Mouse (Mus musculus) hindbrain, embryonic 15.5 days (tissue): Measurements from ENCODE around the gene Arntl2. TPM values are rescaled to one million over a fixed set of nuclear protein-coding genes. Genes with fewer than 3 reads are reported as not detected.

Source experiments
- ATAC-seq: fragments of 200-750 bp; cut with Nextera tagmentation; 2 replicates; pipeline ENCODE4 v1.8.0; 2017; ENCODE audit warnings: low read depth, moderate number of reproducible peaks, moderate TSS enrichment; ENCODE audit not compliant: low FRiP score
- H3K27ac ChIP-seq: fragments of 300-500 bp; sonication (generic); replicated peaks from 2 replicates; pipeline ENCODE4 v1.5.1; 2015; ENCODE audit warnings: mild to moderate bottlenecking, inconsistent platforms
- H3K27me3 ChIP-seq: fragments of 300-500 bp; sonication (generic); 2 replicates; pipeline ENCODE4 v1.6.1; 2015; ENCODE audit warnings: control low read depth, inconsistent platforms
- H3K36me3 ChIP-seq: fragments of 300-500 bp; sonication (generic); 2 replicates; pipeline ENCODE4 v1.6.1; 2015; ENCODE audit warnings: control low read depth, inconsistent platforms
- H3K4me1 ChIP-seq: fragments of 300-500 bp; sonication (generic); replicated peaks from 2 replicates; pipeline ENCODE4 v1.6.1; 2015; ENCODE audit warnings: control low read depth, inconsistent platforms
- H3K4me2 ChIP-seq: fragments of 300-500 bp; sonication (generic); 2 replicates; pipeline ENCODE4 v1.6.1; 2015; ENCODE audit warnings: moderate library complexity, mild to moderate bottlenecking, inconsistent platforms
- H3K4me3 ChIP-seq: fragments of 300-500 bp; sonication (generic); 2 replicates; pipeline ENCODE4 v1.5.1; 2015; ENCODE audit warnings: mild to moderate bottlenecking, inconsistent platforms
- H3K9ac ChIP-seq: fragments of 300-500 bp; sonication (generic); 2 replicates; pipeline ENCODE4 v1.6.1; 2015; ENCODE audit warnings: inconsistent platforms
- H3K9me3 ChIP-seq: fragments of 300-500 bp; sonication (generic); 2 replicates; pipeline ENCODE4 v1.6.1; 2016; ENCODE audit warnings: control low read depth, inconsistent platforms
- WGBS: fragments of 180-500 bp; shearing (Covaris S2); methylation state at CpG from one replicate; pipeline ENCODE4 v1.1.7; 2015; 5-methylcytosine and 5-hydroxymethylcytosine counted together
- polyA plus RNA-seq: library from polyadenylated mRNA; unstranded; fragments of >200 nt; fragmentation: Nextera tagmentation; extraction: Ambion mirVana; gene quantifications from 2 replicates; pipeline ENCODE4 v1.2.1, GENCODE M21; 2015

Gene Arntl2
- polyA plus RNA-seq, 1 experiment from 2014 or later = 4.4 TPM

DNA sequence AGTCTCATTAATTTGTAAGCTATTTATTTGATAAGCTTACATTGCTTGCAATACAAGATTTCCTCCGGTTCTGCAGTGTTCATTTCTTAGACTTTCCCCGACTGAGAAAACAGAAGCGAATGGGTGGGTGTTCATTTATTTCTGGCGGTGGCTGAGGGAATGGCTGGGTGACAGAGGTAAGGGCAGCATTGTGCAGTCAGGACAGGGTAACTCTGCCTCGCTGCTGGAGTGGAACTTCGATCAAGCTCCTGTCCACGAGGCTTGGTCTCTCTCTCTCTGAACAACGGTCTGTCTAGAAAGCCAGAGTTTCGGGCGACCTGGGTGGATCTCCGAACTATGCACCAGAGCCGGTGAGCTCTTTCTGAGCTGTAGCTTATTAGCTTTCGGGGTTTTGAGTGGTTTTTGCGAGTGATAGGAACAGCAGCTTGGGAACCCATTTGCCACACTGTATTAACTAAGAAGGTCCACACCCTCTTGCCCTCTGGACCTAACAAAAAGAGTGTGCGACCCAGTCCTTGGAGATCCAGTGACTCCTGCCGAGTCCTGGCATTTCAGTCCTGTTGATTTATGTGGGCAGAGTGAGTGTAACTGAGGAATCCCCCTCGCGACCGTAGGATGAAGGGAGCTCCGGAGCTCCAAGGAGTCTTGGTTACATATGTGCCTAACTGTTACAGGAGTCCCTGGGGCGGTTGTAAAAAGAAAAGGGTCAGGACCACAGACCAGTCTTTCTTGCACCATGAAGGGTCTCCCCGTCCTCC lies 510 bp upstream of the Arntl2 start:
- no peak overlapping the region for H3K27ac ChIP-seq
- ATAC-seq = peak; percentile 74
- WGBS = 16% methylated on average over 22 of the region's 22 CpGs
- H3K4me1 ChIP-seq = peaks cover 7% of the 10 kb centered on the region
- no peaks in the 10 kb centered on the region for H3K9me3 ChIP-seq
- H3K36me3 ChIP-seq = no peaks in the 10 kb centered on the region
- H3K9ac ChIP-seq = peak overlapping the region; percentile 54
- H3K27me3 ChIP-seq = peaks cover 9% of the 10 kb centered on the region; the same call in 1 of the 2 replicates
- H3K4me3 ChIP-seq = peak overlapping the region; percentile 59
- peak overlapping the region; percentile 92 for H3K4me2 ChIP-seq

DNA sequence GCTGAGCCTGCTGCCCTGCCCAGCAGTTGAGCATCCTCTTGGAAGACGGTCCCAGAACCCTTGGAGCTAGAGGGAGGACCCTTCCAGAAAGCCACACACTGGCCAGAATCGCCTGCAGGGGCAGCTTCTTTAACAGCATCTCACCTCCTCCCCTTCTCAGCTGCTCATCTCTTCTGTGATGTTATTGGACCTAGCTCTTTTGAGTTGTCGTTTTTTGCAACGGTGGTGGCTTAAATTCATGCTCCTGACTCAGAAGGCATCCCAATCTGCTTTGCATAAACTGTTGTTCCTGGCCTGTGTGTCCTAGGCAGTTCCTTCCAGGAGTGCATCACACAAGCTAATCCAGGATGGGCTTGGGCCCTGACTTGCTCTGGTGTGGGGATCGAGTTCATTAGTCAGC lies 1.6 kb downstream of the Arntl2 start:
- H3K9me3 ChIP-seq = no peaks in the 10 kb centered on the region
- no peak for ATAC-seq
- no peak overlapping the region for H3K9ac ChIP-seq
- no peak overlapping the region for H3K4me2 ChIP-seq
- H3K27me3 ChIP-seq = peaks cover 9% of the 10 kb centered on the region; the same call in 1 of the 2 replicates
- H3K27ac ChIP-seq = no peak overlapping the region
- WGBS = 62% methylated on average over 5 of the region's 5 CpGs
- H3K36me3 ChIP-seq = no peaks in the 10 kb centered on the region
- H3K4me3 ChIP-seq = no peak overlapping the region
- H3K4me1 ChIP-seq = peaks cover 7% of the 10 kb centered on the region

DNA sequence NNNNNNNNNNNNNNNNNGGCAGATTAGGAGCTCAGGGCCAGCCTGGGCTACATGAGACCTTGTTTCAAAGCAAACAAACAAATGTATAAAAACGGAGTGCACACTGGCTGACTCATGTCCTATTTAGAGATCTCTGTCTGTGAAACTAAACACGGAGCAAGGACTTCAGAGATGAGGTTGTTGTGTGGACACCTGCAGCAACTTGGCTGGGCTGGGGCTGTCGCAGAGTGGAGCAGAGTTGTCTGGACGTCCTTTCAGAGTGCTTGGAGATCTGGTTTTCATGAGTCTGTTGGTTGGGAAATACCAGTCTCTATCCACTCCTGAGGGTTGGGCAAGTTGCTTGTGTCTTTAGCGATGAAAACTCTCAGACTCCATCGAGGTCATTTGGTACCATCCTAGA lies 14.1 kb downstream of the Arntl2 start:
- H3K9ac ChIP-seq = no peak overlapping the region
- 91% methylated on average over 6 of the region's 6 CpGs for WGBS
- no peaks in the 10 kb centered on the region for H3K36me3 ChIP-seq
- no peak for ATAC-seq
- no peak overlapping the region for H3K4me3 ChIP-seq
- H3K27ac ChIP-seq = no peak overlapping the region
- no peaks in the 10 kb centered on the region for H3K27me3 ChIP-seq
- no peaks in the 10 kb centered on the region for H3K4me1 ChIP-seq
- no peak overlapping the region for H3K4me2 ChIP-seq
- no peaks in the 10 kb centered on the region for H3K9me3 ChIP-seq

DNA sequence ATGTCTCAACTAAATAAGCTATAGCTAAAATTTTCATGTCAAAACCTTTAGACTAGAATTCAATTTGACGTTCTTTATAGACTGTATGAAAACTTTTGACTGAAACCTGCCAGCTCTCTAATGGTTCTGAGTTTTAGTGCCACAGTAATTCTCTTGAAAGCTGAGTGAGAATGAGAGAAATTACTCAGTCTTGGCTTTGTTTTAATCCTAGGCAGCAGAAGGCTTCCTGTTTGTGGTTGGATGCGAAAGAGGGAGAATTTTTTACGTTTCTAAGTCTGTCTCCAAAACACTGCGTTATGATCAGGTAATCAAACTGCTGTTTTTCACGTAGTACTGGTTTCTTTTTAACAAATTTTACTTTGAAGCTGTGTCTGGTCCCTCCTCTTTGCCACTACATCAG lies 17.2 kb downstream of the Arntl2 start:
- Histone ChIP-seq H3K4me2 (no peak overlapping the region), H3K4me1 (no peaks in the 10 kb centered on the region), H3K27ac (no peak overlapping the region), H3K27me3 (no peaks in the 10 kb centered on the region), H3K9ac (no peak overlapping the region), H3K4me3 (no peak overlapping the region), H3K9me3 (no peaks in the 10 kb centered on the region), H3K36me3 (no peaks in the 10 kb centered on the region)
- no peak for ATAC-seq
- 89% methylated on average over 5 of the region's 5 CpGs for WGBS

DNA sequence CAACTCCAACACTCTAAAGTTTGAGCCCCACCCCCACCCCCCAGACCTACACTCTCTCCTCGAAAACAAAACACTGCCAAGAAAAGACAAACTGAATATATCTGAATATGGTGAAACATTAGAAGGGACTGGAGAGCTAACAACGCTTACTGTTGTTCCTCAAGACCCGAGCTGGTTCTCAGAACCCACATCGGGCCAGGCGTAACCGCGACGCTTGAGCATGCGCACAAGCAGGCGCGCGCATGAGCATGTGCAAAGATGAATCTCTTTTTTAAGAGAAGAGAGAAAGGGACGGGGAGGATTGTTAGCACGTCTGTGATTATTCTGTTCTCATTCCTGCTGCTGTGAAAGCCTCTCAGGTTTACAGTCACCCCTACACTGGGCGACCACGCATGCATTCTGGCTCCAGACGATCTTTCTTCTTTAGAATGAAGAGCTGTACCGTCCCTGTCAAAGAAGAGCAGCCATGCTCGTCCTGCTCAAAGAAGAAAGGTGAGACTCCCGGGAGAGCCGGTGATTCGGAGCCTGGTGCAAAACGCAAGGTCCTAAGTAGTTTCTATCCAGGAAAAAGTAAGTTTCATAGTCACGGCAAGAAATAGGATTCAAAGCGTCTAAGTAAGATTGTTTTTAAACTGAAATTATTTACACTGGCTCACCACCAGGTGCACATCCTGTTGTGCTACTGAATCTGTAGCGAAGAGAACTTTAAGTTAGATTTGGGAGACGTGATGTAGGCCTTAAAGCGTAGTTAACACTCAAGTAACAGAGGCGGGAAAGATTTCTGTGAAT lies 24.5 kb downstream of the Arntl2 start:
- no peak overlapping the region for H3K27ac ChIP-seq
- H3K9ac ChIP-seq = no peak overlapping the region
- H3K4me3 ChIP-seq = no peak overlapping the region
- H3K9me3 ChIP-seq = no peaks in the 10 kb centered on the region
- no peaks in the 10 kb centered on the region for H3K36me3 ChIP-seq
- ATAC-seq = no peak
- 83% methylated on average over 29 of the region's 29 CpGs for WGBS
- no peaks in the 10 kb centered on the region for H3K4me1 ChIP-seq
- no peaks in the 10 kb centered on the region for H3K27me3 ChIP-seq
- no peak overlapping the region for H3K4me2 ChIP-seq

DNA sequence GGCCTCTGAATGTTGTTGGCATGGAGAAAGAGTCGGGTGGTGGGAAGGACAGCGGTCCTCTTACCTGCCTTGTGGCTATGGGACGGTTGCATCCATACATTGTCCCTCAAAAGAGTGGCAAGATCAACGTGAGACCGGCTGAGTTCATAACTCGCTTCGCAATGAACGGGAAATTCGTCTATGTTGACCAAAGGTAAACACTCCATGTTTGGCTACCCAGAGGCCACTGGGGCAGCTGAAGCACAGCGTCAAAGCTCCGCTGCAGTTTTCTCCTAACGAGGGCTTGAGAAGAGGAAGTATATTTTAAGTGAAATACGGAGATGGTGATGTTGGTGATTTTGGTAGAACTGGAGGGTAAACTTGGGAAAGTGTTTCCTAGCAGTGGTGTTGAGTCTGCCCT lies 26.1 kb downstream of the Arntl2 start:
- H3K4me3 ChIP-seq = no peak overlapping the region
- no peaks in the 10 kb centered on the region for H3K27me3 ChIP-seq
- no peak overlapping the region for H3K9ac ChIP-seq
- H3K9me3 ChIP-seq = no peaks in the 10 kb centered on the region
- no peaks in the 10 kb centered on the region for H3K4me1 ChIP-seq
- WGBS = 92% methylated on average over 13 of the region's 13 CpGs
- ATAC-seq = no peak
- no peaks in the 10 kb centered on the region for H3K36me3 ChIP-seq
- H3K4me2 ChIP-seq = no peak overlapping the region
- H3K27ac ChIP-seq = no peak overlapping the region

DNA sequence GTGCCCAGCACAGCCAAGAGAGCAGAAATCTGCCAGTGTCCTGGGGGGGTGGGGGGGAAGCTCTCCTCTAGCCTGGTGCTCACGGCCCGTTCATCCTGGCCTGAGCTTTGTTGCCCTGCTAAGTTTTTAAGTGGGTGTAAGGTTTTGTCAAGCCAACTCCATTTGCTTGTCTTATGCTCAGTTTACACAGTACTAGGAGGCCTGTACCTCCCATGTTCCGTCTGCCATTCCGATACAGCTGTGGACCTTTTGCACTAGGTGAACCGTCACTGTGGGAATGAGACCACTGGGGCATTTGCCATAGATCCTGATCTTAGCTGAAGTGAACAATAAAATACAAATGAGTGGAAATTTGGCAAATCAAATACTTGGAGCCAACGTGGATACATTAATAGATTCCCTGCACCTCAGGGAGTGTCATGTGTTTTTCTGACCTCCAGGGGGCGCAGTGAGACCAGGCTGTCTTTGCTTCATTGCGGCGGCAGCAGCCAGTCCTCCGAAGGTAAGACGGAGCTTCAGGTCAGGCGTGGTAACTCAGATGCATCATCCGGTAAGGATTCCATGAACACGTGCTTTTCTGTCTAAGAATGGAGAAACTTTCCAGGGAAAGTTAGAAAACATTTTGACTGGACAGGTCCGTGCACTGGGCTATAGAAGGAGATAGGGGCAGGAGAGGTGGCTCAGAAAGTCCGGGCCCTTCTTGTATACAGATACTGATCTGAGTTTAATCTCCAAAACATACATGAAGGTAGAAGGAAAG lies 29.1 kb downstream of the Arntl2 start:
- H3K27me3 ChIP-seq = no peaks in the 10 kb centered on the region
- H3K4me1 ChIP-seq = no peaks in the 10 kb centered on the region
- no peak overlapping the region for H3K27ac ChIP-seq
- no peak overlapping the region for H3K4me2 ChIP-seq
- no peaks in the 10 kb centered on the region for H3K36me3 ChIP-seq
- no peak overlapping the region for H3K4me3 ChIP-seq
- ATAC-seq = peak; percentile 42
- WGBS = 42% methylated on average over 16 of the region's 16 CpGs
- no peak overlapping the region for H3K9ac ChIP-seq
- no peaks in the 10 kb centered on the region for H3K9me3 ChIP-seq

DNA sequence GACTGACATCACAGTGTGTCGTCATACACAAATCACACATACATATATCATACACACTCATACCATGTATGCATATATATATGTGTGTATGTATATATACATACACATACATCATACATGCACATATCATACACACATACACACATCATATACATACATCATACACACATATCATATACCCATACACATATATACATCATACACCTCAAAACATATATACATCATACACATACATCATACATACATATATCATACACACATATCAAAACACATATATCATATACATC lies 29.6 kb downstream of the Arntl2 start:
- 78% methylated on average over 1 of the region's 1 CpGs for WGBS
- Histone ChIP-seq H3K4me3 (no peak overlapping the region), H3K4me2 (no peak overlapping the region), H3K9ac (no peak overlapping the region), H3K27ac (no peak overlapping the region), H3K9me3 (no peaks in the 10 kb centered on the region), H3K4me1 (no peaks in the 10 kb centered on the region), H3K27me3 (no peaks in the 10 kb centered on the region), H3K36me3 (no peaks in the 10 kb centered on the region)
- peak; percentile 34 for ATAC-seq

DNA sequence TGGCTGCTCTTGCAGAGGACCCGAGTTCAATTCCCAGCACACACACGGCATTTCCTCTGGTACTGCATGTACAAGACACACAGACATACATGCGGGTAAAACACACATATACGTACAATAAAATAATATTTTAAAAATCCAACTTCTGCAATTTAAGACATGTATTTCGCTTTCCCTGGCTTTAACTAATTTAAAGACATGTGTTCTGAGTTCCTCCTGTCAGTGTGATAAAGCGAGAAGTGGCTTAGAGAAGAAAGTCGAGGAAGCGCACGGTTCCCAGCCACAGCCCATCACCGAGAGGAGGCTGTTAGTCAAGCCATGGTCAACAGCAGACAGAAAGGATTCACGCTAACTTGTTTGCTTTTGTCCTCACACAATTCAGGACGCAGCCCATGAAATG lies 35.5 kb downstream of the Arntl2 start:
- Histone ChIP-seq H3K9ac (no peak overlapping the region), H3K4me3 (no peak overlapping the region), H3K4me2 (no peak overlapping the region), H3K27me3 (no peaks in the 10 kb centered on the region), H3K4me1 (no peaks in the 10 kb centered on the region), H3K27ac (no peak overlapping the region), H3K36me3 (0 out of 2 replicates have a peak, but pooled peaks cover 6% of the 10 kb centered on the region), H3K9me3 (no peaks in the 10 kb centered on the region)
- WGBS = 75% methylated on average over 12 of the region's 12 CpGs
- no peak for ATAC-seq

DNA sequence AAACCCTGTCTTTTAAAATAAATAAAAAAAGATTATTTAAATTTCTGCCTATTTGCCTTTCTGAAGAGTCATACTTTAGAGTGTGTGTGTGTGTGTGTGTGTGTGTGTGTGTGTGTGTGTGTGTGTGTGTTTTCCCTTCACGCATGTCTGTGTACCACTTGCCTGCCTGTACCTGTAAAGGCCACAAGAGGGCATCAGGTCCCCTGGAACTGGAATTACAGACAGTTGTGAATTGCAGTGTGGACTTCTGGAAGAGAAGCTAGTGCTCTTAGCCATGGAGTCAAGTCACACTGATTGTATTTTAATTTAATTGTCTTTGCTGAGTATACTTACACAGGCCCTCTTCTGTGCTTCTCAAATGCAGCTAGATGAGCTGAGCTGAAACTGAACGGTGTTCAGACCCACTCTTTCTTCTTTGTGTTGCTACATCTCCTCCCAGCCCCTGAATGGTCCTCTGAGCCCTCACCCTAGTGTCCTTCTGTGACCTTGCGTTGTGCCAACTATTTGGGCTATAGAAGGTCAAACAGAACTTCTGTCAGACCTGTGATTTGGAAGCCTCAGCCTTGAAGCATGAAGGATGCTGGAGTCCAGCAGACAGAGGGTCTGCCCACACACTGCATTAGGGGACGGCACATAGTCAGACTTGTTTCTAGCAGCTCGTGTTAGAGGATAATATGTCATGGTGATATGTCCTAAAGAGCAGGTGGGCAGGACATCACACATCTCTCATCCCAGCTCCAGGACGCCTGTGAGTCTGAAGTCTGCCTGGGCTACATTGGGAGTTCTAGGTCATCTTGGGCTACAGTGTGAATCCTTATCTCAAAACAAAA lies 37.8 kb downstream of the Arntl2 start:
- Histone ChIP-seq H3K4me3 (no peak overlapping the region), H3K27ac (no peak overlapping the region), H3K27me3 (no peaks in the 10 kb centered on the region), H3K9ac (no peak overlapping the region), H3K9me3 (no peaks in the 10 kb centered on the region), H3K4me2 (no peak overlapping the region), H3K36me3 (0 out of 2 replicates have a peak, but pooled peaks cover 6% of the 10 kb centered on the region), H3K4me1 (no peaks in the 10 kb centered on the region)
- peak; percentile 92 for ATAC-seq
- WGBS = 76% methylated on average over 6 of the region's 6 CpGs

DNA sequence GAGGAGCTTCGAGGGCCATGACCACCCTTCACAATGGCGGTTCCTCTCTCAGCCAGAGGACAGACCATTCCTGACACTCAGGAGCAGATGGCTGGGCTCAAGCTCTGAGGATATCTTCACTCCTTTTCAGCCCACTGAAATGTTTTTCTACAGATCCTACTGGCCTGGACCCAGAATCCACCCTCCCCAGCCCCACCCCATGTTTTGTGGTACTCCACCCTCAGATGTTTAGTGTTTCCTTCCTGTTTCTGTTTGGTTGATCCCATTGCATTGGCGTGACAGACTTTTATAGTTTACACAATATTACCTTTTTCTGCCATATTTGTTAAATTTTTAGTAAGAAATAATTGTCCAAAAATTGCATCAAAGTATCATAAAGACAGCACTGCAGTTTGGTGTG lies 38.5 kb downstream of the Arntl2 start:
- ATAC-seq = no peak
- Histone ChIP-seq H3K9me3 (no peaks in the 10 kb centered on the region), H3K27me3 (no peaks in the 10 kb centered on the region)

More for the DNA sequence above, 38.5 kb downstream of the Arntl2 start:
- no peak overlapping the region for H3K27ac ChIP-seq
- no peaks in the 10 kb centered on the region for H3K4me1 ChIP-seq
- H3K4me3 ChIP-seq = no peak overlapping the region
- no peak overlapping the region for H3K9ac ChIP-seq
- H3K4me2 ChIP-seq = no peak overlapping the region
- 0 out of 2 replicates have a peak, but pooled peaks cover 6% of the 10 kb centered on the region for H3K36me3 ChIP-seq
- 81% methylated on average over 3 of the region's 3 CpGs for WGBS
